Mouse (Mus musculus): ENCODE data around the gene 4930402F06Rik. TPM values are rescaled to one million over a fixed set of nuclear protein-coding genes. Genes with fewer than 3 reads are reported as not detected.

4930402F06Rik gene
- polyA plus RNA-seq (2012; rRNA removed): not detected in 2 replicates

DNA sequence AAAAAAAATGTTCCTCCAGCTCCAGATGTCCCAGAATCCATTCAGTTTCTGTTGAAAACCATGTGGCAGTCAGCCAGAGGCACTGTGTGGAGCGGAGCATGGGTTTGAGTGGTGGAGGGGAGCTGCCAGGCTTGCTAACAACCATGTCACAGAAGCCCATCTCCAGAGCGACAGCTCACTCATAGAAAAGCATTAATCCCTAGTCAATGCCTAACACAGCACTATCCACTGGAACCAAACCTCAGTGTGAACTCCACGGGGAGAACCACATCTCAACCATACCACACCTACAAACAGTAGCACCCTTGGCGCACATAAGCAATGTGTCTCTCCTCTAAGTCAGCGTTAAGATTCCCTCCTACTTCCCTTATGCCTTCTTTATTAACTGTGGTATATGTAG, at the start of gene 4930402F06Rik:
4930402F06Rik (minus strand) TSS at position 80 of the 400 bp plus-strand sequence.
- no peak within 1 kb of the TSS for H3K27ac ChIP-seq (ENCODE audit: insufficient read depth, low read length)
- no peak within 1 kb of the TSS for H3K4me3 ChIP-seq (replicated peaks; ENCODE audit: insufficient read depth, low read depth, low read length)
- peak; percentile 9 to 21 for DNase-seq
- H3K27me3 ChIP-seq (ENCODE audit: control insufficient read depth, insufficient read depth, low read length): no peaks in the 10 kb centered on the region
- H3K4me1 ChIP-seq (ENCODE audit: control insufficient read depth, insufficient read depth, low read length): no peaks in the 10 kb centered on the region
- WGBS: 20% methylated on average over 5 of the region's 5 CpGs
- TF ChIP-seq CTCF (IDR thresholded peaks at IDR 0.05; ENCODE audit: borderline replicate concordance, insufficient read depth, low read depth, low read length) (no peak), POLR2A (IDR thresholded peaks at IDR 0.05; ENCODE audit: borderline replicate concordance, insufficient read depth, low read length) (no peak)

DNA sequence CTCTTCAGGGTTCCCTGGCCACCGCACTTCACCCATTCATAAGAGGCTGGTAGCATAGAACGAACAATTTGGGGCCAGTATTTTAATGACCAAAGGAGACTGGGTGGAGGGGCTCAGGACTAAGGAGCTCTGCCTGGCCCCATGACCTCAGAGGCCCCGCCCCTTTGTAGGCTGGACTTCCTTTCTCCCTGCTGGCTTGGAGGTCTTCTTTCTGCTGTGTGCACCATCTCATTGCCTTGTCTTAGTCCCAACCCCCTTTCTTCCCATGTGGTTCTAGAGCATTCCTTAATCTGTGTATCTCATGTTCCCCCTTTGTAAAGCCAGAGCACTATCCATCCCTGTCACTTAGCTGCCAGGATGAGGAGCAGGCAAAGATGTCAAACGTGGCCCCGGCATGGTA, 49.3 kb upstream of the 4930402F06Rik start:
- no peak for TF ChIP-seq POLR2A (IDR thresholded peaks at IDR 0.05; ENCODE audit: borderline replicate concordance, insufficient read depth, low read length)
- no peak for TF ChIP-seq CTCF (IDR thresholded peaks at IDR 0.05; ENCODE audit: borderline replicate concordance, insufficient read depth, low read depth, low read length)
- peaks cover 3% of the 10 kb centered on the region; the same call in 1 of the 2 replicates for H3K4me1 ChIP-seq (ENCODE audit: control insufficient read depth, insufficient read depth, low read length)
- WGBS: 90% methylated on average over 5 of the region's 5 CpGs
- no peak overlapping the region for H3K27ac ChIP-seq (ENCODE audit: insufficient read depth, low read length)
- H3K4me3 ChIP-seq (replicated peaks; ENCODE audit: insufficient read depth, low read depth, low read length): no peak overlapping the region
- H3K27me3 ChIP-seq (ENCODE audit: control insufficient read depth, insufficient read depth, low read length): no peaks in the 10 kb centered on the region
- no peak for DNase-seq

DNA sequence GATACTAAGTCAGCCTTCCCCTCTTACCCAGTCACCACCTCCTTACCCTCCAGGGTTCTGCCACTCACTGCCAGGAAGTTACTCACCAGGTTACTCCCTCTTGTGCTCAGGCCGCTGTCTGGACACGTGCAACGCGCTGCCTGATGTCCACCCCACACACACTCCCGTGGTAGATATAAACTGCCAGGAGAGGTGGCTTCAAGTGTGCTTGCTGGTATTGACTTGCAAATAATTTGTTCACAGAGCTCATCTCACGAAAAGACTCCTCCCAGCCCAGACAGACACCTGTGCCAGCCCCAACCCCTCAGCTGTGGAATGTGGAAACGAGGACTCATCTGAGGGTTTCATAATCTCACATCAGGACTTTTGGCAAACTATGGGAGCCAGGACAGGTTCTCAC, 48.6 kb upstream of the 4930402F06Rik start:
- WGBS: 85% methylated on average over 7 of the region's 7 CpGs
- H3K4me3 ChIP-seq (replicated peaks; ENCODE audit: insufficient read depth, low read depth, low read length): no peak overlapping the region
- peaks cover 3% of the 10 kb centered on the region; the same call in 1 of the 2 replicates for H3K4me1 ChIP-seq (ENCODE audit: control insufficient read depth, insufficient read depth, low read length)
- H3K27me3 ChIP-seq (ENCODE audit: control insufficient read depth, insufficient read depth, low read length): no peaks in the 10 kb centered on the region
- H3K27ac ChIP-seq (ENCODE audit: insufficient read depth, low read length): no peak overlapping the region
- TF ChIP-seq CTCF (IDR thresholded peaks at IDR 0.05; ENCODE audit: borderline replicate concordance, insufficient read depth, low read depth, low read length) (no peak), POLR2A (IDR thresholded peaks at IDR 0.05; ENCODE audit: borderline replicate concordance, insufficient read depth, low read length) (no peak)
- DNase-seq: no peak

DNA sequence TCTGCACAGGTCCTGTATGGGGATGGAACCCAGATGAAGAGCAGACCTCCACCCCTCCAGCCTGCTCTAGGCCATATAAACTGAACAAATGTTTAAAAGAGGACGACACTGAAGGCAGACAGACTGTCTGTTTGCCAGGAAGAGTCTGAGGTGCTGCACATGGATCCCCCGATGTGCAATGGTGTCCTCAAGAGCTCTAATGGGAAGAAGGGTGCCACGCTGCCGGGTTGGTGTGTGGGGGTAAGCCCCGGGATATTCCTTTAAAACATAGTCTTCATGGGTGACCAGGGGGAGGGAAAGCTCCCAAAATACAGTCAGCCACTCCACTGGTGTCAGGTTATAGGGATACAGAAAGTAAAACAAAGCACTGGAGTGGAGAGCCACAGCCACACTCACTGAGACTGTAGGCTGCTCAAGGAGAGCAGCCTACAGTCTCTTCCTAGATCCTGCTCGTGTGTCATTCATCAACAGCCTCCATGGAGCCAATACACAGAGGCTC, 47.8 kb upstream of the 4930402F06Rik start:
- Histone ChIP-seq H3K27me3 (ENCODE audit: control insufficient read depth, insufficient read depth, low read length) (no peaks in the 10 kb centered on the region), H3K27ac (ENCODE audit: insufficient read depth, low read length) (no peak overlapping the region), H3K4me3 (replicated peaks; ENCODE audit: insufficient read depth, low read depth, low read length) (no peak overlapping the region), H3K4me1 (ENCODE audit: control insufficient read depth, insufficient read depth, low read length) (peaks cover 3% of the 10 kb centered on the region; the same call in 1 of the 2 replicates)
- DNase-seq: no peak
- 72% methylated on average over 6 of the region's 6 CpGs for WGBS
- no peak for TF ChIP-seq CTCF (IDR thresholded peaks at IDR 0.05; ENCODE audit: borderline replicate concordance, insufficient read depth, low read depth, low read length)
- TF ChIP-seq POLR2A (IDR thresholded peaks at IDR 0.05; ENCODE audit: borderline replicate concordance, insufficient read depth, low read length): no peak

DNA sequence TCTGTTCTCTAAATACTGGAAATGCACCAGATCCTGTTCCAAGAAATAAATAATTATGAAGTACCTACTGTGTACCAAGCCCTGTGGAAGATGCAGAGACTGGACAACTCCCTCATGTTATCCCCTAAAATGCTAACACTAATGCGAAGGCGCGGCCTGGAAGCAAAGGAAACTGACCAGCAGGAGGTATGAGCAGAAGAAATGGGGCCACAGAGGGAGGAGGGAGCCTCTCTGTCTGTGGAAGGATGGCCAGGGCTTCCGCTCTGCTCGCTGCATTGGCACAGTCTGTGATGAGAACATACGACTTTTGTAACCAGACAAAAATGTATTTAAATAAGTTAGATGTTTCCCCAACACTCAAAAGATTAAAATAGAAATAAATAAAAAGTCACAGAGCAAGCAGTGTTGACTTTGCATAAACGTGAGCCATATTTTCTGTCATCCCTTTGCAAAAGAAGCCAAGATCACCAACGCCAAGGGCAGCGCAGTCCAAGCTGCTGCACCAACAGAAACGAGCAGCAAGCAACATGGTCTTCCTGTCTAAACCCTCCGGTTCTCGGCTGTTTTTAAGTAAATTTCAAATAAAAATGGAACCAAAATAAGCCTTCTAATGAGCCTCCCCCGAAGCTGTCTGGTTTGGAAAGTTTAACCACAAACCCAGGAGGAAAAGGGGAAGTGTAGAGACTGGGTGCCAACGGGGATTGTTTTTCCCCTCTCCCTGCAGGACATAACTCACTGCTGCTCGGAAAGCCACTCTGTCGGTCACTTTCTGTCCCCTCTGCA, 47.2 kb upstream of the 4930402F06Rik start:
- DNase-seq: peak; percentile 22 to 43
- no peaks in the 10 kb centered on the region for H3K27me3 ChIP-seq (ENCODE audit: control insufficient read depth, insufficient read depth, low read length)
- TF ChIP-seq POLR2A (IDR thresholded peaks at IDR 0.05; ENCODE audit: borderline replicate concordance, insufficient read depth, low read length) (no peak), CTCF (IDR thresholded peaks at IDR 0.05; ENCODE audit: borderline replicate concordance, insufficient read depth, low read depth, low read length) (no peak)
- H3K4me1 ChIP-seq (ENCODE audit: control insufficient read depth, insufficient read depth, low read length): peaks cover 3% of the 10 kb centered on the region; the same call in 1 of the 2 replicates
- H3K27ac ChIP-seq (ENCODE audit: insufficient read depth, low read length): no peak overlapping the region
- H3K4me3 ChIP-seq (replicated peaks; ENCODE audit: insufficient read depth, low read depth, low read length): no peak overlapping the region
- WGBS: 23% methylated on average over 16 of the region's 16 CpGs

DNA sequence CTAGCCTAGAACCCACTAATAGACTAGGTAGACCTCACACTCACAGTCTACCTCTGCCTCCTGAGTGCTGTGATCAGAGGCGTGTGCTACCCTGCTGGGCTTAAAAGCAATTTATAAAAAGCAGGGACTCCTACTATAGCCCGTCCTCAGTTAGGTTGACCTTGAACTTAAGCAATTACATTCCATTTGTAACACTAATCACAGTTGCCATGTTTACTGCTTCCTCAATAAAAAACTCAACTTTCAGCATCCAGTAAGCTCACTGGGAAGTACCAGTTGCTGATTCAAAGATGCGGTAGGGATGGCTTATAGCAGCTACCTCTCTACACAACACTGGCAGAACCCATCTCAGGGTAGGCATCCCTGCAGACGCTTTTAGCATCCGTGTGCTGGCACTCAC, 46.4 kb upstream of the 4930402F06Rik start:
- 90% methylated on average over 5 of the region's 5 CpGs for WGBS
- H3K27me3 ChIP-seq (ENCODE audit: control insufficient read depth, insufficient read depth, low read length): no peaks in the 10 kb centered on the region

DNA sequence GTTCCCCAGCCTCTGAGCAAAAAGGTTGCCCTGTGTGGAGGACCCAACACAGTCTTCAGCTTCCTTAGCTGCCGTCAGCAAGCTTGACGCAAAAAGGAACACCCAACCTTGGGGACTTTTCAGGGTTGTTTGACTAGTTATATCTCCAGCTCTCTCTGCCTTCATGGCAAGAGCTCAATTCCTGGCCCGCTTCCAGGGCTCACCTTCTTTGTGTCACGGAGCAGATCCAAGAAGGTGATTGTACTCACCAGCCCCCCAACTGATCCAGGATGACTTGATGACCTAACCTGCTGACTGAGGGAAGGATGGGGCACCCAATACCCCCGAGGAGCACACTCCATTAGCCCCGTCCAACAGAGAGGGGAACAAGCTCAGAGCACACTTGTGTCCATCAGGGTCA, 45.1 kb upstream of the 4930402F06Rik start:
- peaks cover 3% of the 10 kb centered on the region; the same call in 1 of the 2 replicates for H3K4me1 ChIP-seq (ENCODE audit: control insufficient read depth, insufficient read depth, low read length)
- no peaks in the 10 kb centered on the region for H3K27me3 ChIP-seq (ENCODE audit: control insufficient read depth, insufficient read depth, low read length)
- WGBS: 80% methylated on average over 6 of the region's 6 CpGs
- TF ChIP-seq POLR2A (IDR thresholded peaks at IDR 0.05; ENCODE audit: borderline replicate concordance, insufficient read depth, low read length): no peak
- DNase-seq: no peak
- no peak overlapping the region for H3K4me3 ChIP-seq (replicated peaks; ENCODE audit: insufficient read depth, low read depth, low read length)
- no peak overlapping the region for H3K27ac ChIP-seq (ENCODE audit: insufficient read depth, low read length)

More for the DNA sequence above, 46.4 kb upstream of the 4930402F06Rik start:
- Histone ChIP-seq H3K4me3 (replicated peaks; ENCODE audit: insufficient read depth, low read depth, low read length) (no peak overlapping the region), H3K4me1 (ENCODE audit: control insufficient read depth, insufficient read depth, low read length) (peaks cover 3% of the 10 kb centered on the region; the same call in 1 of the 2 replicates), H3K27ac (ENCODE audit: insufficient read depth, low read length) (no peak overlapping the region)
- no peak for DNase-seq
- TF ChIP-seq POLR2A (IDR thresholded peaks at IDR 0.05; ENCODE audit: borderline replicate concordance, insufficient read depth, low read length): no peak
- no peak for TF ChIP-seq CTCF (IDR thresholded peaks at IDR 0.05; ENCODE audit: borderline replicate concordance, insufficient read depth, low read depth, low read length)

DNA sequence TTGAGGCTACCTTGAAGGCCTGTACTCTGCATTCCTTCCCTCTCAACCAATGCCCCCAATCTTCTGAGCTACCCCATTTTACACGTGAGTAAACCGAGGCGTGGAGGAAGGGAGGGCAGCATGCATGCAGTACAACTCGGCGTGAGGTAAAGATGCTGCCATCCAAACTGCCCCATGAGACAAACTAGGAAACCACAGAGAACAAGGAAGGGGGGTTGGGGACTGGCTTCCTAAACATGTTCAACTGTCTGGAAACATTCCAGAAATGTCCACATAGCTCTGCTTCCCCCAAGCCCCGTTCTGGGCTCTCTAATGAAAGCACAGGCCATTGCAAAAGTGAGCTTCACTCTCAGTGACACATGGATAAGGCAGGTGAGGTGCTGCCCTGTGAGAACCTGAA, 44.4 kb upstream of the 4930402F06Rik start:
- Histone ChIP-seq H3K4me3 (replicated peaks; ENCODE audit: insufficient read depth, low read depth, low read length) (no peak overlapping the region), H3K27me3 (ENCODE audit: control insufficient read depth, insufficient read depth, low read length) (no peaks in the 10 kb centered on the region), H3K4me1 (ENCODE audit: control insufficient read depth, insufficient read depth, low read length) (peaks cover 3% of the 10 kb centered on the region; the same call in 1 of the 2 replicates), H3K27ac (ENCODE audit: insufficient read depth, low read length) (no peak overlapping the region)
- TF ChIP-seq CTCF (IDR thresholded peaks at IDR 0.05; ENCODE audit: borderline replicate concordance, insufficient read depth, low read depth, low read length): no peak
- no peak for TF ChIP-seq POLR2A (IDR thresholded peaks at IDR 0.05; ENCODE audit: borderline replicate concordance, insufficient read depth, low read length)
- WGBS: 69% methylated on average over 6 of the region's 6 CpGs
- no peak for DNase-seq

Data from cerebellum, adult 2 months (tissue).